Mouse (Mus musculus) cerebellum, adult 18-20 months (tissue): ENCODE measurements around the gene Upk2.
A peak's percentile ranks its signal among the peaks of the same experiment; 100 is the strongest.
"Not testable (repeated sequence)": the region's sequence is repeated elsewhere in the genome, so short reads cannot be mapped to it uniquely, and the experiment has no call there.

Experiments
- DNase-seq, 2 experiments: peaks; one replicate each; pipeline ENCODE4 v3.0.0; 2021

Upk2 gene

DNA sequence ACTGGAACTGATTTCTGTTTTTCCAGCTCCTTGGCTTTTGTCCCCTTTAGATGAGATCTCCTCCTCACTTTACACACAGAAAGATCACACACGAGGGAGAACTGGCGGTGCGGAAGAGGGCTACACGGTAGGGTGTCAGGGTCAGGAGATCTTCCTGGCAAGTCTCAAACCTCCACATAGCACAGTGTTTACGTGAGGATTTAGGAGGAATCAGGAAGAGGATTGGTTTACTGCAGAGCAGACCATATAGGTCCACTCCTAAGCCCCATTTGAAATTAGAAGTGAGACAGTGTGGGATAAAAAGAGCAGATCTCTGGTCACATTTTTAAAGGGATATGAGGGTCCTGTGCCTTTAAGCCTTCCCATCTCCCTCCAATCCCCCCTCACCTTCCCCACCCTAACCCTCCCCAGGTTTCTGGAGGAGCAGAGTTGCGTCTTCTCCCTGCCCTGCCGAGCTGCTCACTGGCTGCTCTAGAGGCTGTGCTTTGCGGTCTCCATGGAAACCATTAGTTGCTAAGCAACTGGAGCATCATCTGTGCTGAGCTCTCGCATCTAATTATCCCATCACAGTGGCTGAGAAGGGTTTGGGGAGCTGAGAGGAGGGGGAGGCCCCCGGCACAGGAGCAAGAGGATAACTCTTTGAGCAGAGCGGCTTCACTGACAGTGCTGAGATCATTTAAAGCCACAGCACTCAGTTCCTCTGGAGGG is 2.4 kb upstream of the Upk2 start:
- DNase-seq = peak; percentile 38 to 58

DNA sequence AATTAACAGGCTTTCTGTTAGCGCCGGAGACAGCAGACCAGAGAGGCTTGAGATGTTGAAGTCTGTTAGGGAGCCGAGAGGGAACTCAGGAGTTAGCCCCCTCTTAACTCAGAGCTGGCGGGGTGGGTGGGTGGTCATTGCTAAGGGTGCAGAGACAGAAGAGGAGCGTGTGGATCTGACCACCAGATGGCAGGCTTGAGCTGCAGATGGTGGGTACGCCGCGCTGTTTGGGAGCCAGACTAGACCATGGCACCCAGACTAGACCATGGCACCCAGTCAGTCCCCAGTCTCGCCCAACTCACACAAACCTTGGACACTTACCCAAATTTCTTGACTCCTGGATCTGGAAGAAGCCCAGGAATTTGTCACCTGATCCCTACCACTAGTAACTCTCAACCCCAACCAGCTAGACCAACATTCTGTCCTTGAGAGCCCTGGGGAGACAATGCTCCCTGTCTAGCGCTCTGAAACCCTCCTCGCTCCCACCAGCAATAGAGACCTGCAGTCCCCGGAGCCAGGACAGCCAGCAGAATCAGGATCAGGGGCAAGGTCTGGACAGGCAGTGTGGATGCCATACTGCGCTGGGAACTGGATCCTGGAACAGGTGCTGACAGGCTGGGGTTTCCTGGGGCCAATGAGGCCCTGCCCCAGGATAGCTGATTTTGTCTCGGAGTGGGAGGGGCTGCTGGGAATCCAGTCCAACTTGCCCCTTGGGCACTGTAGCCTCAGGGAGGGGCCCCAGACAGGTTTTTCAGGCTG is 465 bp downstream of the Upk2 start:
- peak; percentile 84 to 90 for DNase-seq

DNA sequence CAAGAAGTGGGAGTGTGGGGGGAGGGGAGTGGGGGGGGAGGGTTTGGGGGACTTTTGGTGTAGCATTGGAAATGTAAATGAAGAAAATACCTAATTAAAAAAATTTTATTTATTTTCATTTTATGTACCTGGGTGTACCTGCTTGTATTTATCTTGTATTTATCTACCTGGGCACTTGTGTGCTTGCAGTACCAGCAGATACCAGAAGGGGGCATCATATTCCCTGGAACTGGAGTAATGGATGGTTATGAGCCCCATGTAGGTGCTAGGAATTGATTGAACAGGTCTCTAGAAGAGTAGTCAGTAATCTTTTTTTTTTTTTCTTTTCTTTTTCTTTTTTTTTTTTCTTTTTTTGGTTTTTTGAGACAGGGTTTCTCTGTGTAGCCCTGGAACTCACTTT is 4.4 kb downstream of the Upk2 start:
- peak in 1 of 2 experiments; percentile 18 for DNase-seq

DNA sequence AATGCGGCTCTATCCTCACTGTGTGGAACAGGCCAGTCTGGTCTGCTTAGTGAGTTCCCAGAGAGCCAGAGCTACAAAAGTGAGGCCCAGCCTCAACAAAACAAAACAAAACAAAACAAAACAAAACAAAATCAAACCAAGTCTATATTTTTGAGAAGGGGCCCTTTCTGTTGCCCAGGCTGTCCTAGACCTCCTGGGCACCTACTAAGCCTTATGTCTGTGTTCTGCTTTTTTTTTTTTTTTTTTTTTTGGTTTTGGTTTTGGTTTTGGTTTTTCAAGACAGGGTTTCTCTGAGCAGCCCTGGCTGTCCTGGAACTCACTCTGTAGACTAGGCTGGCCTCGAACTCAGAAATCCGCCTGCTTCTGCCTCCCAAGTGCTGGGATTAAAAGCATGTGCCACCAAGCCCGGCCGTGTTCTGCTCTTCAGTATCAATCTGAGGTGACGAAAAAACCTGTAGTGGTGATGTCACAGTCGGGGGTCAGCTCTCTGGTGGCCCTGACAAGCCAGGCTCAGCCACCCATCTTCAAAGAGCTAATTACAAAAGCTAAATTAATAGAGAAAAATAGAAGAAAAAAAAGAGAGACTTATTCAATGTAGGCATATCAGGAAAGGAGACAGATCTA is 10.3 kb downstream of the Upk2 start:
- DNase-seq = not testable (repeated sequence)

DNA sequence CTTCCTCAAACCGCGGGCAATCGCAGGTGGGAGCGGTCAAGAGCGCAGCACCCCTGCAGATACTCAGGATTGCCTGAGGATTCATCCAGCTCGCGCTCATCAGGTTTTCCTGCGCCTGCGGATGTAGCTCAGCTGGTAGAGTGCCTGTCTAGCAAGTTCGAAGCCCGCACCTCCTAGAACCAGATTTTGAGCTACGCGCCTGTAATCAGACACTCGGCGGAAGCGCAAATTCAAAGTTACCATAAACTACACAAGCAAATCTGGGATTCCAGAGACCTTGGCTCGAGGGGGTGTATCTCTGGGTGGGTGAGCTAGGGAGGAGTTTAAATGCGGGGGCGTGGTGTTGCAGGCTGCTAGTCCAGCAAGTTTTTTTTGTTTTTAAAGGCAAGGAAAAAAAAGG is 13.8 kb downstream of the Upk2 start, which contains the start of gene Foxr1:
Gene Foxr1 (minus strand): TSS at position 176 of the 400 bp plus-strand sequence.
- no peak for DNase-seq

DNA sequence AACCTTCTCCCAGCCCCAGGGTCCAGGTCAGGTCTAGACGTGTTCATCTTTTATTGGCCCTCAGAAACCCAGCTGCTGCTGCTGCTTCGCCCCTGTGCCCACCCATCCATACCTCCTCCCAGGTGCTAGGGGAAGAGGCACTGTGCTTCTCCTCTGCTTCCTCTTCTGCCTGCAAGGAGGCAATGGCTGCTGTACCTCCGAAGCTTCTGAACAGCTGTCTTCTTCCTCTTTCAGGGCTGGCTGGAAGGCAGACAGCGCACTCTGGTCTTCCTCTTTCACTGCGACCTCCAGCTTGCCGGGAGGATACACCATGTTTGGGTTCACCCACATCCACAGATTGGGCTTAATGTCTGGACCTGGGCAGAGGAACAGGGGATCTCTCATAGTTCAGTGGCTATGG is 19.0 kb downstream of the Upk2 start:
- no peak for DNase-seq

DNA sequence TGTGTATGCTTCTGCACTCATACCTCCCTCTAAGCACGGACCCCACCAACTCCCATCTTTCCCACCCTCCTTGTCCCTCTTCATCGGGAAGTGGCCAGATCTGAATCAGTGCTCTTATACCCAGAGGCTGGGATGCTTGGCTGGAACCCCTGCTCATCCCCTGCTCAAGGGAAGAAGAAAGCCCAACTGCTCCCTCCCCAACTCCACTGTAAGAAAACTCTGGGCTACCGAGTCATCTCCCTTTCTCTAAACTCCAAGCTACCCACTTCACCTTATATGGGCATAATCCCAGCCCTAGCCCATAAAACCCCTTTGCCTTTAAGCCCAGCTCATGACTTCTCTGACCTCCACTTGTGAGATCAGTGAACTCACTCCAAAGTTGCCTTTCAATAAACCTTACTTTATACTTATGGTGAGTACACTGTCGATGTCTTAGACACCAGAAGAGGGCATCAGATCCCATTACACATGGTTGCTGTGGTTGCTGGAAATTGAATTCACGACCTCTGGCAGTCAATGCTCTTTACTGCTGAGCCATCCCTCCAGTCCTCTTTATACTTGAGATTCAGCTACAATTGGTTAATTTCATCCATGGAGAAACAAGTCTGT is 22.1 kb downstream of the Upk2 start:
- no peak for DNase-seq

DNA sequence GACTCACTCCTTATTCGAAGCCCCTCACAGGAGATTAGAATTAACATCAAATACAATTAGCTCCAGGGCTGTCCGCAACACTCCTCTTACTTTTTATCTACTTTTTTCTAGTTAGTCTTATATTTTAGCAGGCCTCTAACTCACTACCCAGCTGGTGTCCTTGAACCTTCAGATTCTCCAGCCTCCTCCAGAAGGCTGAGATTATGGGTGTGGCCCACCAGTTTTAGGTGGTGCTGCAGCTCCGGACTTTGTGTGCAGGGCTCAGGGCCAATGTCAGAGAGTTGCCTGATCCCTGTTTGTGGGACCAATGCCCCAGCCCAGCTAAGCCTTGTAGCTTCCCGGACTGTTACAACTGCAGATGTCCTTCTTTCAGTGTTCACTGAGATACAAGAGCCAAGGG is 31.2 kb downstream of the Upk2 start:
- DNase-seq = no peak

DNA sequence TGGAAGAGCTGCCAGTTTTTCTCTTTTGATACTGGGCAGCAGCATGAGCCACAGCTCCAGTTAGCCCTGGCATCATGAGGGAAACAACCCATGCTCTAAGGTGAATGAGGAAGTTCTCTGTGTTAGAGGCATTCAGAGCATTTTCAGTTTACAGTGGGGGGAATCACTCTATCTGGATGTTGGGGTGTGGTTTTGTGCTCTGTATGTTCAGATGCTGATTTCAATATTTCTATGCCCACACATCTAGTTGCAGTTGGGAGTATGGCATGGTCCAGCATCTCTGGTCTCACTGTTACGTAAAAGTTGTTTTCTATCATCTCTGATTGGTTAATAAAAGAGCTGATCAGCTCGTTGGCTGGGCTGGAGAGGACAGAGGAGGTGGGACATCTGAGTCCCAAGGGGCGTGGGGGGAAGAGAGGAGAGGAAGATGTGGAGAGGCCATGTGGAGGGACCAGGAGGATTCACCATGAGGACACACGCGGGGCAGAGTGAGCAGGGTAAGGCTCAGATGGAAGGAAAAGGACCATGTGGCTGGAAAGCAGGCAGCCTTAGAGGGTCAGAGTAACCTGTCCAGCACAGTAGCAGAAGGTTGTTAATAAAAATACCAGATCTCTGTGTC is 34.4 kb downstream of the Upk2 start:
- no peak for DNase-seq

DNA sequence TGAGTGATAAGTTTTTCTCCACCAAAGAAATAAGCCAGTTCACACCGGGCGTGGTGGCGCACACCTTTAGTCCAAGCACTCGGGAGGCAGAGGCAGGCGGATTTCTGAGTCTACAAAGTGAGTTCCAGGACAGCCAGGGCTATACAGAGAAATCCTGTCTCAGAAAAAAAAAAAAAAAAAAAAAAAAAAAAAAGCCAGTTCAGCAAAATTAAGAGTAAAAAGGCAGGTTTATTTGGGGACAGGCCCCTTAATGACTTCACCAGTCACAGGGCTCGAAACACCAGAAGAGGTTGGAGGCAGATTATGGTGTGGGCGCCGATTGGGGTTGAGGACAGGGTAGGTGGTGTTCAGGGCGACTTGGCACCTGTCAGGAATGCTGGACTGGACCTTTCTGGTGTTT is 35.0 kb downstream of the Upk2 start:
- not testable (repeated sequence) for DNase-seq

DNA sequence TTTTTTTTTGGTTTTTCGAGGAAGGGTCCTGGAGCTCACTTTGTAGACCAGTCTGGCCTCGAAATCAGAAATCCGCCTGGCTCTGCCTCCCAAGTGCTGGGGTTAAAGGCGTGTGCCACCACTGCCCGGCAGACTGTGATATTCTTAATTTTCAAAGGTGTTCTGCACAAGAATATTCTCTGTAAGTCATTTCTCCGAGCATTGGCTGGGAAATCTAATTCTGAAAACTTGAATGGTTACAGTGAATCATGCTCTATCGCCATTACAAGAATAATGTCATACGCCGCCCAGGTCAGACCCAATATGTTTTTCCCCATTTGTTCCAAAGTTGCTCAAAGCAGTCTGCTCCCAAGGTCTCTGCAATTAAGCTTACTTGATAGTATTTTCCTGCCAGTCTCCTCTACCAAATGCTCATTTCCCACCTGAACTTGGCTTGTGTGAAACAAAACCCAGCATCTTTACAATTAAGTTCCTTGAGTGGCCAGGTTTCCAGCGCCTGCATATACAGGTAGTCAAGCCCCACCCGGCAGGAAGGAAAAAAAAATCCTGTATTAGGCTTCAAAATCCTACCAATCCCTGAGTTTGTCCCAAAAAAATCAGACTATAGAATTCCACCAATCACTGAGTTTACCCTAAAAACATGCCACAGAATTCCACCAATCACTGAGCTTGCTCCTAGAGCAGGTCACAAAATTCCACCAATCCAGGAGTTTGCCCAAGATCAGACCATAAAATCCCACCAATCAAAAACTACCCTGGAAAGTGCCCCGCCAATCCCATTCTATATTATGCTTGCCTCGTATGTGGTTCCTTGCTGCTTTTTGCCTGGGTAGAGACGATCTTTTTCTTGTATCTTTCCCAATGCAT is 36.0 kb downstream of the Upk2 start, which contains the start of gene Ccdc84:
Gene Ccdc84 (minus strand): TSS at position 51 of the 867 bp plus-strand sequence.
- DNase-seq = peak; percentile 23 to 38

DNA sequence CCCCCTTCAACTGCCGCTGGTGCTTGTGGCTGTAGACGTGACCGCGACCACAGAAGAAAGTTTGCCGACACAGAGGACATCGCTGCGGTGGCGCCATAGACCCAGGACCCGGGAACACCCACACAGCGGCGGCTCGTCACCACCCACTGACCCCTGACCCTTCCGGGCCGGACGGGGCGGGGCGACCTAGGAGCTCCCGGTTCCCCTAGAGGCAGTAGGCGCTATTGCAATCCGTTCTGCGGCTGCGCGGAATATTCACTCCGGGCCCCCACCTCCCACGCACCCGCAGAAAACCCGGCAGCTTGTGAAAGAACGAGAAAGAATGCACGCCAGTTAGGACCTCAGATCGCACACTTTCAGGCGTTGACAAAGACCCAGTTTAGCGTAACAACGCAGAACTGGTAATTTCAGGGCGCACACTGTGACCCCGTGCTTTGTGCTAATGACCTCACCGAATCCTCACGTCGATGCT is 36.8 kb downstream of the Upk2 start:
- DNase-seq = peak; percentile 95 to 97

DNA sequence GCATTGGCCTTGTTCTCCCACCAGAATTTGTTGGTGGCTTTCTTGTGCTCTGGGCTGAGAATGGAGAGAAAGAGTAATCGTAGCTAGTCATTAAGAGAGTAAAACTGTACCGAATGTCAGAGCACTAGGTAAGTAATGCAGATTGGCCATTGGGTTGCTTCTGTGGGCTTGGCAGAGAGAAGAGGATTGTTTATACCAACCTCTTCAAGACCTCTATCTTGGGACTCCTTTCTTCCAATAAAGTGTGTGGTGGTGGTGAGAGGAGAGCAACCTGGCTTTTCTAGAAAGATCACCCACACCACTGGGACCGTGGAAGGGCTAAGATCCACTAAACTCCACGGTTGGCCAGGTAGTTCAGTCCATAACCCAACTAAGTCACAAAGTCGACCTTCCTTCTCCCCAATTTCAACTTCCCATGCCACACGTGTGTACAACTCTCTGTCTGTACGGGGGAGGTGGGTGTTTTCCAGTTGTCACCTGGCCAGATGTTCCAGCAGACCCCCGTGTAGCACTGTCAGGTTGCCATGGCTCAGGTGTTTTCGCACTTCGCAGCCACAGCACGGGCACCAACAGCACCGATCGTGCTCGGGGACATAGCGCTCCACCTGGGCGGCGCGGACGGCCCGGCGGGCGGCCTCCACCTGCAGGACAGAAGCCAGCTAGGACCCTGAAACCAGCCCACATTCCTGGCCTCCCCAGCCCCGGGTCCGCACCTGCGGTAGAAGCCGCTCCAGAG is 37.5 kb downstream of the Upk2 start:
- DNase-seq = no peak

DNA sequence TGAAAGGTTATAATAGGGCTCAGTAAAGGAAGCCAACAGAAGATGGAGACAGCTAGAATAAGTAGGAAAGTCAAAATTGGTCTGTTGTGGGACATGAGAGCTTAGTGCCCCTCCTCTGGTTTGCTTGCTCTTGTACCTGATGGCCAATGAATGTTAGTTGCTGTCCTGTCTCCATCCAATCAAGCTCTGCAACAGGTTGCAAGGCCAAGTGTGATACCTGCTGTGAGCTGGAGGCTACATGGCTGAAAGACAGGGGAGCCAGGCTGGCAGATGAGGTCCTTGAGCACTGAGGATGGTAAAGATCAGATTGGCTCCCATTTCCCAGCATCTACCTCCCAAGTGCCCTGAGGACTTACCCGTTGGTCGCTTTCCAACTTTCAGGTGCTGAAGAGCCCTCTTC is 42.0 kb downstream of the Upk2 start:
- no peak for DNase-seq

DNA sequence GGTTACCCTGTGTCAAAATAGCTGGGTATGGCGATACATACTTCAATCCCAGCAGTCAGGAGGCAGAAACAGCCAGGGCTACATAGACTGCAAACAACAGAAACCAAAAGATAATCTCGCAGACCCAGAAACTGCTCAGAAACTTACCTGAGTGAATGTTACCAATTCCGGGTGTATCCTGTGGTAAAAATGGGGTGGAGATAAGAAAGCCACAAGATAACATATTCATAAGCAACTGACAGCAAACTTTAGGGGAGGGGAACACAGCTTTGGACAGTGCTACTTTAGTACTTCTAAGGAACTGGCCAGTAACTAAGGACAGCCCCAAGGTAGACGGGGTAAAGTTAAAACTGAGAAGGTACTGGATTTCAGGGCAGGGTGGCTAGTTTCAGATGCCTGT is 42.5 kb downstream of the Upk2 start:
- DNase-seq = no peak

DNA sequence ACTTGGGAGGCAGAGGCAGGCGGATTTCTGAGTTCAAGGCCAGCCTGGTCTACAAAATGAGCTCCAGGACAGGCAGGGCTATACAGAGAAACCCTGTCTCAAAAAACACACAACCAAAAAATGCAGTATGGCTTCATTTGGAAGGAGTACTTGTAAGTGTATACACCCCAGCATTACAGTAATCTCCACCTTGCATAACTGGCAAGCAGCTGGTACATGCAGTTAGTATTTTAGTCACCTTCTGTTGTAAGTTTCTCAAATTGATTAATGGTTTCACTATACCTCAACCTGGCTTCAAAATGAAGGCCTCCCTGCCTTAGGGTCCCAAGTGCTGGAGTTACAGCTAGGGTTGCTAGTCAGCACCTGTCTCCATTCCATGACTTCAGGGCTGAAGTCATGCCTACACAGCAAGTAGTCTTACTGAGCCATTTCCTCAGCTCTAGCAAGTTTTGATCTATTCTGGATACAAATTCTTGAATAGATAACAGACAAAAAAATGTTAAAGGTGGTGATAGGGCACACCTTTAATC is 43.1 kb downstream of the Upk2 start:
- DNase-seq = no peak

DNA sequence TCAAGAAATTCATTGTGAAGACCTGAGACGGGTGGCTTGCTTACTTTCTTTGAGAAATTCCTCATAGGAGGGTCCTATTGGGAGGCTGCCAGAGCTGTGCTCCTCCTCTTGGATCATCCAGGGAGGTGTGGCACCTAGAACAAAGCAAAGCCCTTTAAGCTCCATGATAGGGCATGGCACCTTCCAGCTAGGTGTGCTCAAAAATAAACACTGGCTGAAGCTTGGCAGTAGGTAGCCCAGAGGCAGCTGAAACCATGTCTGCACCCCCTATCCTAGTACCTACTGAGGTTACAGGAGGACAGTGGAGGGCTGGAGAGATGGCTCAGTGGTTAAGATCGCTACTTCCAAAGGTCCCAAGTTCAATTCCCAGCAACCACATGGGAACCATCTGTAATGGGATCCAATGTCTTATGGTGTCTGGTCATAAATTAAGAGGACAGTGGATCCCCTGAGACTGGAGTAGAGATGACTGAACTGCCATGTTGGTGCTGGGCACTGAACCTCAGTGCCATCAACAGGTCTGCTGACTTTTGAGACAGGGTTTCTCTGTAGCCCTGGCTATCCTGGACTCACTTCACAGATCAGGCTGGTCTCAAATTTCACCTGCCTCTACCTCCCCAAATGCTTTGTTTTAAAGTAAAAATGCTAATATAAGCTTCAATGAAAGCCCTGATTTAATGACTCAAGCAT is 44.0 kb downstream of the Upk2 start:
- no peak for DNase-seq

DNA sequence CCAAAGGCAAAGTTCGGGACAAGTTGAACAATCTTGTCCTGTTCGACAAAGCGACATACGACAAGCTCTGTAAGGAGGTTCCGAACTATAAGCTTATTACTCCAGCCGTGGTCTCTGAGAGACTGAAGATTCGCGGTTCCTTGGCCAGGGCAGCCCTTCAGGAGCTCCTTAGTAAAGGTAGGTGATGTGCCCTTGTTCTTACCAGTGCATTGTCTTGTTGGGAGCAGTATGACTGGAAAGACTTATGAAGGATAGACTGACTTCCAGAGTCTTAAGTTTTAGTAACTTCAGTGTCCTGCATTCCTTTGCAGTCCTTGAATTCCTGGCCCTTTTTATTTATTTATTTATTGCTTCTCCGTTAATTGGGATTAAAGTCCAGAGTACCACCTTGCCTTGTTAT is 46.1 kb downstream of the Upk2 start:
- not testable (repeated sequence) for DNase-seq

DNA sequence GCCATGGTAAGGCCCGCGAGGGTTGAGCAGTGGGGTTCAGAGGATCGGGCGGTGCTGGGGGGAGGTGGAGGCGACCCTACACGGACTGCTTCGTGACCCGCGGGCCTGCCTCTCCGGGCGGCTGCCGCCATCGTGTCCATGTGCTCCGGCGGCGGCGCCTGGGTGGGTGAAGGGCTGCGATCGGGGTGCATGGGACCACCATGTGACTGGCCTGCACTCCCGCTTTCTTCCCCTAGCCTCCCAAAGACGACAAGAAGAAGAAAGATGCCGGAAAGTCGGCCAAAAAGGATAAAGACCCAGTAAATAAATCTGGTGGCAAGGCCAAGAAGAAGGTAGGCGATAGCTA is 47.1 kb downstream of the Upk2 start:
- no peak for DNase-seq
